Mouse (Mus musculus): ENCODE measurements around the gene Gchfr. TPM values are rescaled to one million over a fixed set of nuclear protein-coding genes. Genes with fewer than 3 reads are reported as not detected.
A peak's percentile ranks its signal among the peaks of the same experiment; 100 is the strongest.

Gene Gchfr
- polyA plus RNA-seq, 1 experiment from 2014 or later: 115 TPM

DNA sequence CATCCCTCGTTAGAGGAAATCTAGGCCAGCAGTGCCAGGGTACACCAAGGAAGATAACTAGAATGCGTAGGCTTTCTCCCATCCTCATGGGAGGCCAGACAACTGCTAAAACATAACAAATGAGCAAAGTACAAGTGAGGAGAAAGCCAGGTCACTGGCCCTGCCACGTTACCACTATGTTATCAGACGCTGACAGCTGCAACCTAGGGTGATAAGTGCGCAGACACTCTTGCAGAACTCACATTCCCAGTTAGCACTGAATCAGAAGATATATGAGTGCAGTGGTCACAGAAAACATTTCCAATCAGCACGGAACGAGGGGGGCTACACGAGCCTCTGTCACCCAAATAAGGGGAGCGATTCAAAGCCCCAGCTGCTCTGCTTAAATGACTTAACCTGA lies 12.2 kb upstream of the Gchfr start:
- H3K4me3 ChIP-seq (ENCODE audit: low read depth, low read length): peak overlapping the region; percentile 99
- H3K9me3 ChIP-seq (replicated peaks; ENCODE audit: control insufficient read depth, low read length): no peaks in the 10 kb centered on the region
- H3K4me1 ChIP-seq (ENCODE audit: control insufficient read depth, low read depth, low read length): peaks cover 38% of the 10 kb centered on the region
- H3K27me3 ChIP-seq (ENCODE audit: control insufficient read depth, insufficient read depth, low read depth, low read length): no peaks in the 10 kb centered on the region
- ATAC-seq (ENCODE audit: low read depth): peak; percentile 86
- peak overlapping the region; percentile 97 for H3K27ac ChIP-seq (ENCODE audit: low read length)
- H3K4me2 ChIP-seq (ENCODE audit: low read depth, low read length): peak overlapping the region; percentile 77
- H3K9ac ChIP-seq (ENCODE audit: low read depth, low read length): peak overlapping the region; percentile 96
- WGBS (ENCODE audit: insufficient replicate concordance): 14% methylated on average over 9 of the region's 9 CpGs
- H3K36me3 ChIP-seq (ENCODE audit: control insufficient read depth, insufficient read depth): peaks cover 32% of the 10 kb centered on the region

DNA sequence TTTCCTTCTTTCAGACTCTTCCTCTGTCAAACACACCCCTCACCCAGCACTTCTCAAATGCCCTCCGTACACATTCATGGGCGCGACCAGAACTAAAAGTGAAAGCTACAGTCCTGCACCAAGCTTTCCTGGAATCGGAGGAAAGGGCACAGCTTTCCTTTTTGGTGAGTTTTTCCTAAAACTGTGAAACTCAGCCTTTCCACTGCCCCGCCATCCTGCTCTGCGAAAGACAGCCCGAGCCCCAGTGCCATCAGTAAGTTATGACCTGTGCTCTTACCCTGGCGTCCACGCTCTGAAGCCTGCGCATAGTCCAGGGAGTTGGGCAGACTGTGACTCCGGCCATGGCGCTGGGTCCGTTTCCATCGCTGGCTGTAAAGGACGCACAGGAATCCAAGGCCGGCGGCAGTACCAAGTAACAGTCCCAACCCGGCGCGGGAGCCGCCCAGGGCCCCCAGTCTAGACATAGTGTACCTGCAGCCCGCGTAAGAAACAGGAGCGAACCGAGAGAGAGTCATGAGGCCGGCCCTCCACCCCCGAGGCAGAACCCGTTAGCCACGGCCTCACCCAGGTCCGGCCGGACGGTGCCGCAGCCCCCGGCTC lies 11.4 kb upstream of the Gchfr start:
- peak overlapping the region; percentile 77 for H3K4me2 ChIP-seq (ENCODE audit: low read depth, low read length)
- no peaks in the 10 kb centered on the region for H3K9me3 ChIP-seq (replicated peaks; ENCODE audit: control insufficient read depth, low read length)
- peak overlapping the region; percentile 96 for H3K9ac ChIP-seq (ENCODE audit: low read depth, low read length)
- H3K4me1 ChIP-seq (ENCODE audit: control insufficient read depth, low read depth, low read length): peaks cover 38% of the 10 kb centered on the region
- peaks cover 26% of the 10 kb centered on the region for H3K36me3 ChIP-seq (ENCODE audit: control insufficient read depth, insufficient read depth)
- ATAC-seq (ENCODE audit: low read depth): peak; percentile 23
- peak overlapping the region; percentile 99 for H3K4me3 ChIP-seq (ENCODE audit: low read depth, low read length)
- H3K27me3 ChIP-seq (ENCODE audit: control insufficient read depth, insufficient read depth, low read depth, low read length): no peaks in the 10 kb centered on the region
- WGBS (ENCODE audit: insufficient replicate concordance): under 1% methylated on average over 34 of the region's 34 CpGs
- peak overlapping the region; percentile 97 for H3K27ac ChIP-seq (ENCODE audit: low read length)

GRCm38 (mm10) chr2:119156681-119157572 lies 10.6 kb upstream of the Gchfr start, which contains the start of gene Rmdn3:
Rmdn3 (minus strand) TSS chr2:119157034.
- peaks cover 36% of the 10 kb centered on the region for H3K4me1 ChIP-seq (ENCODE audit: control insufficient read depth, low read depth, low read length)
- peak within 1 kb of the TSS; percentile 96 for H3K9ac ChIP-seq (ENCODE audit: low read depth, low read length)
- H3K27ac ChIP-seq (ENCODE audit: low read length): peak within 1 kb of the TSS; percentile 97
- H3K9me3 ChIP-seq (replicated peaks; ENCODE audit: control insufficient read depth, low read length): no peaks in the 10 kb centered on the region
- under 1% methylated on average over 56 of the region's 57 CpGs for WGBS (ENCODE audit: insufficient replicate concordance)
- H3K4me2 ChIP-seq (ENCODE audit: low read depth, low read length): peak within 1 kb of the TSS; percentile 77
- H3K4me3 ChIP-seq (ENCODE audit: low read depth, low read length): peak within 1 kb of the TSS; percentile 99
- no peaks in the 10 kb centered on the region for H3K27me3 ChIP-seq (ENCODE audit: control insufficient read depth, insufficient read depth, low read depth, low read length)
- H3K36me3 ChIP-seq (ENCODE audit: control insufficient read depth, insufficient read depth): peaks cover 20% of the 10 kb centered on the region
- ATAC-seq (ENCODE audit: low read depth): peak; percentile 78

- Histone ChIP-seq H3K9ac (ENCODE audit: low read depth, low read length) (no peak overlapping the region), H3K27ac (ENCODE audit: low read length) (no peak overlapping the region), H3K36me3 (ENCODE audit: control insufficient read depth, insufficient read depth) (peaks cover 13% of the 10 kb centered on the region), H3K4me2 (ENCODE audit: low read depth, low read length) (0 out of 2 replicates have a peak overlapping the region, but pooled peaks have one; percentile 77), H3K27me3 (ENCODE audit: control insufficient read depth, insufficient read depth, low read depth, low read length) (no peaks in the 10 kb centered on the region), H3K4me3 (ENCODE audit: low read depth, low read length) (no peak overlapping the region), H3K9me3 (replicated peaks; ENCODE audit: control insufficient read depth, low read length) (no peaks in the 10 kb centered on the region), H3K4me1 (ENCODE audit: control insufficient read depth, low read depth, low read length) (peaks cover 32% of the 10 kb centered on the region)
- ATAC-seq (ENCODE audit: low read depth): no peak
Observed at GRCm38 (mm10) chr2:119157836-119158235, 9.7 kb upstream of the Gchfr start.

DNA sequence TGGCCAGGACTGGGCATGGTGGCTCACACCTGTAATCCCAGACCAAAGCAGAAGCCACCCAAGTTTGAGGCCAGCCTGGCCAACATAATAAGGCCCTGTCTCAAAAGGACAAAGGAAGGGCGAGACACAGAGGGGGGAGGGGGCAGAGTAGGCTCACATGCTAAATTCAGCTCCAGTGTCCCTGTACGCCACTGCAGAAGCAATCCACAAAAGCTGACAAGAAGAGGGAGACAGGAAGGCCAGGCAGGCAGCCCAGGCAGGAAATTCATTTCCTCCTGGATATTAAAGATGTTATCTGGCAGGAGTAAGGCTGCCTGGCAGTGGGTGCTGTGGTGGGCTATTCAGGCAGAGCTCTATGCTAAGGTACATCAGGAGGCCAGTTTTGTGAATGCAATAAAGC lies 6.3 kb upstream of the Gchfr start:
- Histone ChIP-seq H3K27ac (ENCODE audit: low read length) (no peak overlapping the region), H3K27me3 (ENCODE audit: control insufficient read depth, insufficient read depth, low read depth, low read length) (peaks cover 5% of the 10 kb centered on the region; the same call in 1 of the 2 replicates), H3K4me2 (ENCODE audit: low read depth, low read length) (no peak overlapping the region), H3K36me3 (ENCODE audit: control insufficient read depth, insufficient read depth) (no peaks in the 10 kb centered on the region), H3K9ac (ENCODE audit: low read depth, low read length) (no peak overlapping the region), H3K4me3 (ENCODE audit: low read depth, low read length) (no peak overlapping the region), H3K9me3 (replicated peaks; ENCODE audit: control insufficient read depth, low read length) (no peaks in the 10 kb centered on the region), H3K4me1 (ENCODE audit: control insufficient read depth, low read depth, low read length) (peaks cover 14% of the 10 kb centered on the region)
- WGBS (ENCODE audit: insufficient replicate concordance): 55% methylated on average over 2 of the region's 2 CpGs
- no peak for ATAC-seq (ENCODE audit: low read depth)

- 0 out of 2 replicates have a peak overlapping the region, but pooled peaks have one; percentile 14 for H3K4me2 ChIP-seq (ENCODE audit: low read depth, low read length)
Observed at GRCm38 (mm10) chr2:119163135-119163534, 4.4 kb upstream of the Gchfr start.

GRCm38 (mm10) chr2:119163999-119164398 lies 3.6 kb upstream of the Gchfr start:
- Histone ChIP-seq H3K4me2 (ENCODE audit: low read depth, low read length) (no peak overlapping the region), H3K9me3 (replicated peaks; ENCODE audit: control insufficient read depth, low read length) (no peaks in the 10 kb centered on the region)
- 82% methylated on average over 4 of the region's 4 CpGs for WGBS (ENCODE audit: insufficient replicate concordance)

More at GRCm38 (mm10) chr2:119163135-119163534, 4.4 kb upstream of the Gchfr start:
- H3K9me3 ChIP-seq (replicated peaks; ENCODE audit: control insufficient read depth, low read length): no peaks in the 10 kb centered on the region
- 23% methylated on average over 3 of the region's 3 CpGs for WGBS (ENCODE audit: insufficient replicate concordance)
- H3K9ac ChIP-seq (ENCODE audit: low read depth, low read length): peak overlapping the region; percentile 11; the same call in 1 of the 2 replicates
- ATAC-seq (ENCODE audit: low read depth): peak; percentile 26; the same call in 1 of the 2 replicates
- peaks cover 20% of the 10 kb centered on the region for H3K4me1 ChIP-seq (ENCODE audit: control insufficient read depth, low read depth, low read length)
- no peak overlapping the region for H3K4me3 ChIP-seq (ENCODE audit: low read depth, low read length)
- peaks cover 22% of the 10 kb centered on the region for H3K27me3 ChIP-seq (ENCODE audit: control insufficient read depth, insufficient read depth, low read depth, low read length)
- H3K27ac ChIP-seq (ENCODE audit: low read length): no peak overlapping the region
- no peaks in the 10 kb centered on the region for H3K36me3 ChIP-seq (ENCODE audit: control insufficient read depth, insufficient read depth)

GRCm38 (mm10) chr2:119165401-119165800 lies 2.2 kb upstream of the Gchfr start:
- H3K36me3 ChIP-seq (ENCODE audit: control insufficient read depth, insufficient read depth): no peaks in the 10 kb centered on the region
- H3K4me1 ChIP-seq (ENCODE audit: control insufficient read depth, low read depth, low read length): peaks cover 20% of the 10 kb centered on the region
- H3K9ac ChIP-seq (ENCODE audit: low read depth, low read length): no peak overlapping the region
- H3K4me2 ChIP-seq (ENCODE audit: low read depth, low read length): no peak overlapping the region
- peaks cover 30% of the 10 kb centered on the region for H3K27me3 ChIP-seq (ENCODE audit: control insufficient read depth, insufficient read depth, low read depth, low read length)
- no peak overlapping the region for H3K27ac ChIP-seq (ENCODE audit: low read length)
- H3K9me3 ChIP-seq (replicated peaks; ENCODE audit: control insufficient read depth, low read length): no peaks in the 10 kb centered on the region
- no peak overlapping the region for H3K4me3 ChIP-seq (ENCODE audit: low read depth, low read length)
- no peak for ATAC-seq (ENCODE audit: low read depth)

More at GRCm38 (mm10) chr2:119163999-119164398, 3.6 kb upstream of the Gchfr start:
- no peaks in the 10 kb centered on the region for H3K36me3 ChIP-seq (ENCODE audit: control insufficient read depth, insufficient read depth)
- H3K27me3 ChIP-seq (ENCODE audit: control insufficient read depth, insufficient read depth, low read depth, low read length): peaks cover 29% of the 10 kb centered on the region
- peaks cover 20% of the 10 kb centered on the region for H3K4me1 ChIP-seq (ENCODE audit: control insufficient read depth, low read depth, low read length)
- no peak for ATAC-seq (ENCODE audit: low read depth)
- no peak overlapping the region for H3K4me3 ChIP-seq (ENCODE audit: low read depth, low read length)
- no peak overlapping the region for H3K9ac ChIP-seq (ENCODE audit: low read depth, low read length)
- H3K27ac ChIP-seq (ENCODE audit: low read length): no peak overlapping the region

- ATAC-seq (ENCODE audit: low read depth): peak; percentile 6; the same call in 1 of the 2 replicates
- H3K9me3 ChIP-seq (replicated peaks; ENCODE audit: control insufficient read depth, low read length): no peaks in the 10 kb centered on the region
- H3K4me2 ChIP-seq (ENCODE audit: low read depth, low read length): peak overlapping the region; percentile 93
- peak overlapping the region; percentile 66 for H3K4me3 ChIP-seq (ENCODE audit: low read depth, low read length)
- no peaks in the 10 kb centered on the region; the same call in none of the 2 replicates for H3K36me3 ChIP-seq (ENCODE audit: control insufficient read depth, insufficient read depth)
- WGBS (ENCODE audit: insufficient replicate concordance): 6% methylated on average over 26 of the region's 26 CpGs
- H3K27ac ChIP-seq (ENCODE audit: low read length): 0 out of 2 replicates have a peak overlapping the region, but pooled peaks have one; percentile 17
- H3K4me1 ChIP-seq (ENCODE audit: control insufficient read depth, low read depth, low read length): peaks cover 22% of the 10 kb centered on the region
- peak overlapping the region; percentile 68 for H3K9ac ChIP-seq (ENCODE audit: low read depth, low read length)
- H3K27me3 ChIP-seq (ENCODE audit: control insufficient read depth, insufficient read depth, low read depth, low read length): peaks cover 30% of the 10 kb centered on the region
Observed at GRCm38 (mm10) chr2:119167866-119168256, 288 bp downstream of the Gchfr start.

All from liver, embryonic 16.5 days (tissue).